Comparison of ENCODE assay signal across 9 mouse cellular contexts in the genomic region with DNA sequence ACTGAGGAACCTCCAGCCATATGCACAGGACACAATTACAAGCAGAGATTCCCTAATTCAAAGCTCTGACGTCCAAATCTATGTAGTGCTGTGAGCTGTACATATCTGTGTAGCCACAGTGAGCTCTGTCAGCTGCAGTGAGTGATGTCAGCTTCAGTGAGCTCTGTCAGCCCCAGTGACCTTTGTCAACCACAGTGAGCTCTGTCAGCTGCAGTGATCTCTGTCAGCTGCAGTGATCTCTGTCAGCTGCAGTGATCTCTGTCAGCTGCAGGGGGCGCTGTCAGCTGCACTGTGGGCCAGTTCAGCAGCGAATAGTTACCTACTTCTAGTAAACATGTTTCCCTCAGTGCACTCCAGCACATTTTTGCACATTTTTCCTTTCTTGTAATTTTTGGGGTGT. TPM values are rescaled to one million over a fixed set of nuclear protein-coding genes. Genes with fewer than 3 reads are reported as not detected.
A peak's percentile ranks its signal among the peaks of the same experiment; 100 is the strongest.
DNase-seq lines count a peak whose midpoint lies in the region; ATAC-seq lines count a peak whose summit lies in the region.
"Had no signal": no experiment of that assay in that cellular context is flagged by ENCODE, and none has a peak within 500 bp of the region (broad histone marks: within the 10 kb centered on the region; RNA-seq: fewer than 3 reads in every experiment).

No protein-coding gene starts in this region.

- peaks cover 15% of the 10 kb centered on the region; the same call in 1 of the 2 replicates for H3K4me1 ChIP-seq in midbrain, embryonic 14.5 days (ENCODE audit: control insufficient read depth, insufficient read depth, low read length)
- H3K4me1 ChIP-seq in midbrain, embryonic 16.5 days (ENCODE audit: control insufficient read depth, insufficient read depth, low read length) = no peaks in the 10 kb centered on the region
- H3K4me1 ChIP-seq in forebrain, embryonic 11.5 days (replicated peaks; ENCODE audit: control insufficient read depth, insufficient read depth, low read length) = no peaks in the 10 kb centered on the region

- peak; percentile 62 to 77 for DNase-seq in cerebellum, postnatal 14 days
- no peak for DNase-seq in cerebellum, adult 9-10 months
- DNase-seq in midbrain, embryonic 14.5 days = peak; percentile 55
- DNase-seq in adrenal gland, postnatal 4 days (ENCODE audit: low spot score in 2 of 2) = peak; percentile 19 to 20
- DNase-seq in induced T-regulatory cell, adult 2 months (ENCODE audit: low read depth) = peak; percentile 16
- peak; percentile 16 for DNase-seq in lung, postnatal 14 days
- no peak for DNase-seq in forebrain, embryonic 11.5 days (ENCODE audit: low spot score)

- H3K36me3 ChIP-seq in midbrain, embryonic 14.5 days (ENCODE audit: control insufficient read depth, insufficient read depth, low read length) = no peaks in the 10 kb centered on the region
- no peaks in the 10 kb centered on the region for H3K36me3 ChIP-seq in midbrain, embryonic 16.5 days (ENCODE audit: control insufficient read depth, insufficient read depth, low read length)
- no peaks in the 10 kb centered on the region for H3K36me3 ChIP-seq in forebrain, embryonic 11.5 days (ENCODE audit: control insufficient read depth, insufficient read depth, low read length)

- no peak overlapping the region for H3K27ac ChIP-seq in midbrain, embryonic 14.5 days (replicated peaks; ENCODE audit: low read depth, low read length)
- H3K27ac ChIP-seq in midbrain, embryonic 16.5 days (ENCODE audit: low read length) = no peak overlapping the region
- H3K27ac ChIP-seq in forebrain, embryonic 11.5 days (ENCODE audit: low read depth, low read length) = no peak overlapping the region

- H3K9me3 ChIP-seq in midbrain, embryonic 14.5 days (ENCODE audit: control insufficient read depth, low read length) = no peaks in the 10 kb centered on the region
- no peaks in the 10 kb centered on the region for H3K9me3 ChIP-seq in midbrain, embryonic 16.5 days (replicated peaks; ENCODE audit: control insufficient read depth, low read length, poor library complexity, severe bottlenecking)
- H3K9me3 ChIP-seq in forebrain, embryonic 11.5 days (ENCODE audit: control insufficient read depth, low read length) = no peaks in the 10 kb centered on the region

- no peak overlapping the region for H3K9ac ChIP-seq in midbrain, embryonic 14.5 days (replicated peaks; ENCODE audit: low read length)
- H3K9ac ChIP-seq in midbrain, embryonic 16.5 days (ENCODE audit: low read depth, low read length) = no peak overlapping the region
- no peak overlapping the region for H3K9ac ChIP-seq in forebrain, embryonic 11.5 days (ENCODE audit: low read length)

- WGBS in midbrain, embryonic 14.5 days = 25% methylated on average over 3 of the region's 3 CpGs
- 27% methylated on average over 3 of the region's 3 CpGs for WGBS in midbrain, embryonic 16.5 days
- 34% methylated on average over 3 of the region's 3 CpGs for WGBS in forebrain, embryonic 11.5 days

- H3K4me2 ChIP-seq in midbrain, embryonic 14.5 days (ENCODE audit: low read length) = no peak overlapping the region
- H3K4me2 ChIP-seq in midbrain, embryonic 16.5 days (ENCODE audit: low read length) = no peak overlapping the region
- H3K4me2 ChIP-seq in forebrain, embryonic 11.5 days (ENCODE audit: low read depth, low read length, severe bottlenecking) = no peak overlapping the region

- H3K4me3 ChIP-seq in midbrain, embryonic 14.5 days (replicated peaks; ENCODE audit: low read depth, low read length) = no peak overlapping the region
- H3K4me3 ChIP-seq in midbrain, embryonic 16.5 days (ENCODE audit: low read depth, low read length) = no peak overlapping the region
- H3K4me3 ChIP-seq in forebrain, embryonic 11.5 days (ENCODE audit: low read depth, low read length) = no peak overlapping the region

- no peak for ATAC-seq in midbrain, embryonic 14.5 days (ENCODE audit: low FRiP score, low TSS enrichment)
- ATAC-seq in midbrain, embryonic 16.5 days = no peak
- ATAC-seq in forebrain, embryonic 11.5 days (replicated peaks; ENCODE audit: low FRiP score) = no peak
- ATAC-seq: Patski had no signal

- no peaks in the 10 kb centered on the region for H3K27me3 ChIP-seq in midbrain, embryonic 14.5 days (ENCODE audit: control insufficient read depth, insufficient read depth, low read length)
- no peaks in the 10 kb centered on the region; the same call in 1 of the 2 replicates for H3K27me3 ChIP-seq in midbrain, embryonic 16.5 days (ENCODE audit: control insufficient read depth, insufficient read depth, low read depth, low read length)
- H3K27me3 ChIP-seq in forebrain, embryonic 11.5 days (ENCODE audit: control insufficient read depth, insufficient read depth, low read length) = no peaks in the 10 kb centered on the region

RNA-seq across cellular contexts. Expression of gene Prrxl1, which starts 10.2 kb away (rescaled TPM):
- 3.2 and 4.9 TPM in 2 replicates for polyA plus RNA-seq in midbrain, embryonic 14.5 days (2014; fragmentation: Nextera tagmentation; extraction: Ambion mirVana)
- polyA plus RNA-seq in midbrain, embryonic 16.5 days (2015; fragmentation: Nextera tagmentation; extraction: Ambion mirVana) = 1.4 and 2.0 TPM in 2 replicates
- 1 to 10 TPM in 1 of 2 experiments, under 1 TPM in 1; 0.93 to 1.0 TPM for total RNA-seq in adrenal gland, postnatal 4 days (2021)
- 0.08 and 0.37 TPM in 2 replicates for polyA plus RNA-seq in forebrain, embryonic 11.5 days (2014; fragmentation: Nextera tagmentation; extraction: Ambion mirVana)
- polyA plus RNA-seq: Patski had no signal

Comparison
In these comparisons a context has a peak if more than half of its experiments do, and no peak if none do; other contexts are left out.
1. DNase-seq: peak in cerebellum, postnatal 14 days (2 of 2), midbrain, embryonic 14.5 days (single experiment), adrenal gland, postnatal 4 days (2 of 2), induced T-regulatory cell, adult 2 months (single experiment) and lung, postnatal 14 days (single experiment); none in cerebellum, adult 9-10 months (single experiment) and forebrain, embryonic 11.5 days (single experiment).